Mouse (Mus musculus): Measurements from ENCODE around the gene Esp23. TPM values are rescaled to one million over a fixed set of nuclear protein-coding genes. Genes with fewer than 3 reads are reported as not detected.

Esp23 gene
- polyA plus RNA-seq (2014; fragmentation: Illumina TruSeq; extraction: RNeasy Lipid Tissue Mini Kit (QIAGEN cat#74804); ENCODE audit: insufficient read depth, low read depth, low replicate concordance), result not detected

DNA sequence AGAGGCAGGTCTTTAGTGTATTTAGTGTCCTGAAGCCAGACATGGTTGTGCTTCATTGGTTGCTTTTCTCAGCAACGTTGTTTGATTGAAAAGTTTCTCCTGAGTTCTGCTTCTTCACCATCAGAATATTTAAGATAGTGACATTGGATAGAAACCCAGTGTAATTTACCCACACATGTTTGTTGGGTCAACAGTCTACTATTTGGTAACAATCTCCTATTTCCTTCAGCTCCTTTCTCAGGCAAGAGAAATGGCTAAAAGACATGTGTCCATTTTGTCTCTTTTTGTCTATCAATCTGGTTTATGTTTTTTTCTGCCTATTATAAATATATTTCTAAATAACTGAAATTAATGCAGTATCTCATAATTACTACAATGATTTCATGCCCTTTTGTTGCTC, at the start of gene Esp23:
Gene Esp23, minus strand, starts transcription at position 101 of the 400 bp plus-strand sequence.

DNA sequence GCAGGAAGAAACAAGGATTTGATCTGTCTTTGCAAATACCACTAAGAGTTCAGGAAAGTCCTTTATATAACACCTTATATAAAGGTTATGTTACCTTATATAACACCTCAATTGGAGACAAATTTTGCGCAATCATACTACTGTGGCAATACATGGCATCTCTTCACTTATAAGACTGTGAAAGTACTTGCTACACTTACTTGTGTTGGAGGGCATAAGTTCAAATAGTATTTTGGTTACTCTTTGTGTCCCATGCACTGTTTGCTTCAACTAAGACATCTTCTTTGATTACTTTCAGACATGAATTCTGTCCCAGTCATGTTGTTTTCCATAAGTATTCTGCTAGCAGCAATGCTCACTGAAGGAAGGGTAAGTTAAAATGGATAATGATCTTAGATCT, 18.2 kb upstream of the Esp23 start, which contains the start of gene Esp22:
Gene Esp22, plus strand, starts transcription at position 301 of the 400 bp plus-strand sequence.

DNA sequence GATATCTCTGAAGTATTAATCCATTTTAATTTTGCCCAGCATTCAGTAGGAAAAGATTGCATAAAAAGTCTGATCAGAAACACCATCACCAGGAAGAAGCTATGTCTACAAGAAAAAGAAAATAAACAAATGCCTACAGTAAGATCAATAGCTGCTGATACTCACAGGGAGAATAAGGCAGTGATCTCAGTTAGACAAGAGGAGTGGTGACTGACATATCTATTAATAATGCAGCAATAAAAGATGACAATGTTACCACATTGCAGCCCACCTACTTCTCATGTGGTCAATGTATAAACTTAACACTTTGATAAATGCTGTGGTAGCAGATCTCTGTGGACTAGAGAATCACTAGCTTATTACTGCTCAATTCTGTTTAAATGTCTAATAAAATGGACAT, 33.6 kb downstream of the Esp23 start, which contains the start of gene Gm21903:
Gene Gm21903, minus strand, starts transcription at position 101 of the 400 bp plus-strand sequence.

GRCm38 (mm10) chr17:39036395-39036794, 40.4 kb downstream of the Esp23 start, which contains the start of gene Esp24:
TSS of gene Esp24 (plus strand) at chr17:39036695.

Other genes starting within 250 kb of the Esp23 start
- gene Esp24, start 40.3 kb downstream of the Esp23 start, polyA plus RNA-seq (2014; fragmentation: Illumina TruSeq; extraction: RNeasy Lipid Tissue Mini Kit (QIAGEN cat#74804); ENCODE audit: insufficient read depth, low read depth, low replicate concordance), result not detected
- gene Gm21903, start 33.7 kb downstream of the Esp23 start, polyA plus RNA-seq (2014; fragmentation: Illumina TruSeq; extraction: RNeasy Lipid Tissue Mini Kit (QIAGEN cat#74804); ENCODE audit: insufficient read depth, low read depth, low replicate concordance), result not detected
- gene Esp22, start 18.3 kb upstream of the Esp23 start, polyA plus RNA-seq (2014; fragmentation: Illumina TruSeq; extraction: RNeasy Lipid Tissue Mini Kit (QIAGEN cat#74804); ENCODE audit: insufficient read depth, low read depth, low replicate concordance), result not detected